Mouse (Mus musculus) erythroblast, adult 5-6 weeks (primary cell): ENCODE results near the gene Ythdf1. TPM values are rescaled to one million over a fixed set of nuclear protein-coding genes. Genes with fewer than 3 reads are reported as not detected.

Experiments used
- ATAC-seq: replicated peaks from 2 replicates; pipeline ENCODE4 v1.8.0; 2016; ENCODE audit warnings: moderate number of reproducible peaks, mild to moderate bottlenecking, moderate TSS enrichment, inconsistent platforms; ENCODE audit not compliant: poor library complexity, low FRiP score, severe bottlenecking
- total RNA-seq, 2 experiments: library from RNA; stranded (forward) in 1 of 2; stranded (reverse) in 1 of 2; fragments of 150-400 nt in 1 of 2; fragments of 200-764, 138-1000 nt in 1 of 2; gene quantifications; 2 replicates each; pipeline versions ENCODE4 v1.2.3 to v1.2.4; 2015 to 2017; ENCODE audit warnings: low replicate concordance in 2 of 2

The Ythdf1 gene
- total RNA-seq, 2 experiments from 2014 or later: 11.8 to 17.3 TPM

DNA sequence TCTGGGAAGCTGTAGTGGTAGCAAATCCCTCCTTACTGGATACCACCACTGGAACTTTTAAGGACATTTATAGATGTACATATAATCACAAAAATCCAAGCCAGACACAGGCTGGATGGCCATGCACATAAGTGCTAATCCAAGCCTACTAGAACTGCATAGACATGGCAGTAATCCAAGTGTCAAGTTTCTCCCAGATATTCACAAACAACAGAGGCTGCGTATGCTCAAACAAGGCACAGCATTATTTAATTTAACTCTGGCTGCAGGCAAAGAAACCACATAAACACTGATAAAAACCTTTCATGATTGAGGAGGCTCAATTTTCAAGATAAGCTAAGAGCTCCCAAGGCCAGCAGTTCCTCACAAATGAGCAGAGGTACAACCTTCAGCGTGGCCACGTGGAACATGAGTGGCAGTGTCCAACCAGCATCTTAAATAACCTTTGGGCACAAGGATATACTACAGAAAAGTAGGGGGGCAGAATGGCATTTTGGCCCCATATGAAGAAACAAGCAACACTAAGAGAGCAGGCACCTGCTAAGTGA, 4.8 kb downstream of the Ythdf1 start:
- ATAC-seq: no peak

DNA sequence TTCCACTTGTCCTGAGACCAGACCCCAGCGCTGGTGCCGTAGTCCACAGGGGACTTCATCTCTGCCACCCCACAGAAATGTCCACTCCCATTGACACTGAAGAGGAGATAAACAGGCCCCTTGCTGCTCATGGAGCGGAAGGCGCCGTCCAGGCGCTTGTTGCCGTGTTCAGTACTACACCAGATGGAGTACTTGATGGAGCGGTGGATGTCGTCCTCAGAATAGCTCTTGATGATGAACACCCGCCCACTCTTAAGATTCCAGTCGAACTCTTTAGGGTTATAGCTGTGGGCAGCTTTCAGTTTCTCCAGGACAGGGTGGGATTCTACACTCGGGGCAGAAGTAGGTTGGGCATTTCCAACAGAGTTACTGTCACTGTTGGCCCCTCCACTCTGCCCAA, 9.8 kb downstream of the Ythdf1 start:
- ATAC-seq: no peak

DNA sequence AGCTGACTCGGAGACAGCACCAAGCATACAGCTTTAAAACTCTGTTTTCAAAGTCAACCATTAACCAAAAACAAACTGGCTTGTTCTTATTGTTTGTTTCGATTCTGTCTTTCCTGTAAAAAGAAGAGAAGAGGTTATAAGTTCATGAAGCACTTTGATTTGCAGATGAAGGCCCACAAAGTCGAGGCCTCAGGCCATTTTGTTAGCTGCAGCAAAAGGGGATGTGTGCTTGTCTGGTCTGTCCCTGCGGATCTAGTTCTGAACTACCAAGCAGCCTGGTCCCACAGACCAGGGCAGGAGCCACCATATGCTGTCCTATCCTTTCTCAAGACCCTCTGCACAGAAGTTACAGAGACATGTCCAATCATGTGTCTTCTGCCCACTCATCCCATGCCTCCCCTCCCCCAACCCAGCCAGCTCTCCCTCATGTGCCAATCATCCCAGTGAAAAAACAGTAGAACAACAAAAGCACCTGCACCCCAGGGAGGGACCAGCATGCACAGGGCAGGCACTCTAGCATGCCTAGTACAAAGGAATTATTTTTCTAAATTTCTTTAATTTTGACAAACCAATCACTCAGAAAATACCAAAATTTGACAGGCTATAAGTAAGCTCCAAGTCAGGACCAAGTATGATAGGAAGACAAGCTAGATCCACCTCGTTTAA, 15.1 kb downstream of the Ythdf1 start:
- no peak for ATAC-seq

DNA sequence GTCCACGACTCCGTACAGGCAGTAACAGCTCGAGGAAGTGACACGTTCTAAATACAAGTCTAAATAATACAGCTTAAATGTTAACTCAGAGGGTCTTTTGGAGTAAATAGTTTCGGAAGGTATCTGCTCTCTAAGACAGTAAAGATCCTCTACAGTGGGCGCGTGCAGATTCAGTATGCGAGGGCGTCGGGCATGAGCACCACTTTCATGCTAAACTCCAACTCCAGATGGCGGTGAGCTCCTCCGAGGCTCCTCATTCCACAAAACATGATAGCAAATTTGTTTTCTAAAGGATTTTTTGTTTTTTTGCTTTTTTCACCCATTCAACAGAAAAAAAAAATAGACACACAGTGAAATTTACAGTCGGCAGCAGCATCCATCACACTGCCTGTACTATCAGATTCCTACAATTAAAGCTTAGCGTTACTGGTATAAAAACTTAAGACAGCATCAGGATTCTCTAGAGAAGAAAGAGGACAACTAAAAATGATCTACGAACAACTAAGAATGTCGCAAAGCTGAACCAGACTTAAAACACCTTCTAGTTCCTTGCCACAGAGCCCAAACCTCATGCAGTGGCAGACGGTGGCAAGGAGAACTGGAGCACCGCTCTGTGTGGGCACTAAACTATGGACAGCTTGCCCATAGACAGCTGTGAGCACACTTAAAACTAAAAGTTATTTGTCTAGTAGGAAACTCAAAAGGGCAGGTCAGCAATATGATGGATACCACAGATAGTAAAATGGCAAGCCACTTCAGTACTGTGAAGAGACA, 16.1 kb downstream of the Ythdf1 start:
- ATAC-seq: no peak

DNA sequence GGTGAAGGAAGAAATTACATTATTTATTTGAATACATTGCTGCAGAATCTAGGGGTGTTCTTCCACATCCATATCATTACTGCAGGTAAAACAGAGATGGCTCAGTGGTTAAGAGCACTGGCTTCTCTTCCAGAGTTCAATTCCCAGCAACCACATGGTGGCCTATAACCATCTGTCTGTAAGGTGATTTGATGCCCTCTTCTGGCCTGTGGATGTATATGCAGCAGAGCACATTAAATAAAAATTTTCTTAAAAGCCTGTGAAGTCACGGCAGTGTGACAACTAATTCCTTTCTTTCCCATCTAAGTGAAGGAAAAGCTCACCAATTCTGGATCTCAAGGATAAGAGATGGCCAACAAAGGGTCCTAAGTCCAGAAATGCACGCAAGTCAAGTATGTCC, 18.7 kb downstream of the Ythdf1 start:
- no peak for ATAC-seq

DNA sequence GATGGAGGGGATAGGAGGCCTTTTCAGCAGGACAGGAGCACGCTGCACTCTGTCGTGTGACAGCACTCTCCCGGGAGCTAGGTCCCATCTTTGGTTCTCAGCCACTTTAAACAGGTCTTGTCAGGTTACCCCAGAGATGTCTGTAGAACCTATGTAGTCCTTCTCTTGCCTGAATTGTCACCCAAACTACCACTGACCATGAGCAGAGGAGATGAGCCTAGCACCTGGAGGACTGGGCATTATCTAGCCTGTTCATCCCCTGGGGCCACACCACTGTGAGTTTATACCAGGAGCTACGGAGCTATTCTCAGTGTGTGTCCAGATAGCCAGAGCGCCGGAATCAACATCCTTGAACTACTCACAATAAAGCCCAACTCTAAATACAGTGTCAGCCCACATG, 22.9 kb downstream of the Ythdf1 start:
- ATAC-seq: no peak

DNA sequence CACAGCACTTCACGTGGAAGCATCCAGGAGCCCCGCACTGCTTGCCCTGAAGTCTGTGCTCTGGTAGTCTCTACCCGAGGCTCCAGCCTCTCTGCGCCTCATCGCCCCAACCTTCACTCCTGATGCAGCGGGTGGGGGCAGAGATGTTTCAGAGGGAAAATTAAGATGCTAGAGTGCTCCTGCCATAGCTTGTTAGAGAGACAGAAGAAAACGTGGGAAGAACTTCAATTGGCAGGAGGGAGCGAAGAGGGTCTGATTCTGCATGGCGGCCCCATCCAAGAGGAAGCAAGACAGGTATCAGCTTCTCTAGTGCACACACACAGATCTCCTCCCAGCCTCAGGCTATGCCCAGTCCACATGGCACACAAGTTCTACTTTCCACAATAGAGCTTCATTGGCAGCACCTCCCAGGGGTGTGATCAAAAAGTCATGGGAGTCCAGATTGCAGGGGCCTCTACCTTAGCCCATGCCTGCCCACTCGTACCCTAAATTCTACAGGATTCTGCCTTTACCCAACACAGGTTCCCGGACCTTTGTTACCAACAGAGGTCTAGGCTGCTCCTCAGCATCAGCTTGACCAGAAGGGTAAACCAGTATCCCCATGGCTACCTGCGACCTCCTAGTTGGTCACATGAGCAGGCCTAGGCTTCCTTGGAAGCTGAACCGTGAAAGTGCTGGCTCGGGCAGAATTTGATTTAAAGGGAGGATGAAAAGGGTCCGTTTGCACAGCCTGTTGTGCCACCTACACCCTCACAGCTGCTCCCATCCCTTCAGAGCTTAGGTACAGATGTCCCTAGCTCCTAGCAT, 23.7 kb downstream of the Ythdf1 start:
- ATAC-seq: no peak

DNA sequence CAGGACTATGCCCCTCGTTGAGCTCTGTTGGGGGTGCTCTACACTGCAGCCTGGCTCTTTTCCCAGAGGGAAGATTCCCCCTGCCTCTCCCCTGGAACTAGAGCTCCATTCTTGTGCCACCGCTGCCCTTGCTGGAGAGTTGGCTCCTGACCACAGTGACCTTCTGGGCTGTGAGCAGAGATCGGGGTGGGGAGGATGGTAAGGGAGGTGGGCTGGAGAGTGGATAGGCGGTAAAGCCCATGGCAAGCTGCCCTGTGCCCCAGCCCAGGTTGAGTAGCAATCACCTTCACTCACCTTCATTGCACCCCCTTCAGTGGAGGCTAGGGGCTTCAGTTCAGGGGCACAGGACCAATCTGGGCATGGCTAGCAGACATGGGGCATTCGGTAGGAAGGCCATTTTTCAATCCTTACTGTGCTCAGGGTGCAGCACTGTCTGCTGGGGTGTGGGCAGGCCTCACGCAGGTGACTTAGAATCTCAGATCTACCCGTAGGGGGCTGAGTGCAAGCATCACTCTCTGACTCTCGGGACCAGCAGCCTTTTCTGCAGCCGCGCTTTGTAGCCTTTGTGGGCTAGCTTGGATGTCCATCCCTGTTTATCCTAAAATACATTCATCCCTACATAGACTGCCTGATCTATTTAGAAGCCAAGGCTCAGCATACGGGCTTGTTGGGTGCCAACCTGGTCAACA, 24.8 kb downstream of the Ythdf1 start:
- ATAC-seq: no peak

DNA sequence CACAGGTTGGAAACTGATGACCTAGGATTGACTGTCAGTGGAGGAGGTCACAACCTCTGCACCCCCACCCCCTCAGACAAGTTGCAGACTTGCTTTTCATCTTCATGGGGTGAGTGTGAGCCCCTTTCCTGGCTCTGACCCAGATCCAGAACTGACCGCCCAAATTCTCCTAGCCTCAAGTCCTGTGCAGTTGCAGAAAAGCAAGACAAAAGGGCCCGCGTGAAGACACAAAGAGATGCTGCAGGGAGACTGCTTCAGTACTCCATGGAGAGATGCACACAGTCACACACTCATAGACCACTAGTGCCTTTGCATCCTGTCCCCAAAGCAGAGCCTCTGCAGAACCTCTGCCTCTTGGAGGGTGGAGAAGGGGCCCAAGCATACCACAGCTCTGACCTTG, 25.4 kb downstream of the Ythdf1 start:
- no peak for ATAC-seq

DNA sequence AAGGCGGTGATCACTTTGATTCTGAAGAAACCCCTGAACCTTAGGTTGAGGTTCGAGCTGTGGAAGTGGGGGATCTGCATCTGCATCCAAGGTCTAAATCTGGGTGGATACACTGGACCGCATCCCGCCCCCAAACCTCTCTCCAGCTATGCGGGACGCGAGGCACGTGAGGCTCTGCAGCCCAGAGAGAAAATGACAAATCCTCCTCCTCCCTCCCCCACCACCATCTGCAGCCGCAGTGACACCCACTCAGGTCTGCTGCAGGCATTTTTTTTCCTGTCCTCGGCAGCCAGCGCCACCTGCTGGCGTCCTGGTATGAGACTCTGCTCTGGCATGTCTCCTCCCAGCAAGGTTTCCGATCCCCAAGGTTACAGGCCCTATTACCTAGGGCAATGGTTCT, 26.0 kb downstream of the Ythdf1 start:
- peak; percentile 64 for ATAC-seq

DNA sequence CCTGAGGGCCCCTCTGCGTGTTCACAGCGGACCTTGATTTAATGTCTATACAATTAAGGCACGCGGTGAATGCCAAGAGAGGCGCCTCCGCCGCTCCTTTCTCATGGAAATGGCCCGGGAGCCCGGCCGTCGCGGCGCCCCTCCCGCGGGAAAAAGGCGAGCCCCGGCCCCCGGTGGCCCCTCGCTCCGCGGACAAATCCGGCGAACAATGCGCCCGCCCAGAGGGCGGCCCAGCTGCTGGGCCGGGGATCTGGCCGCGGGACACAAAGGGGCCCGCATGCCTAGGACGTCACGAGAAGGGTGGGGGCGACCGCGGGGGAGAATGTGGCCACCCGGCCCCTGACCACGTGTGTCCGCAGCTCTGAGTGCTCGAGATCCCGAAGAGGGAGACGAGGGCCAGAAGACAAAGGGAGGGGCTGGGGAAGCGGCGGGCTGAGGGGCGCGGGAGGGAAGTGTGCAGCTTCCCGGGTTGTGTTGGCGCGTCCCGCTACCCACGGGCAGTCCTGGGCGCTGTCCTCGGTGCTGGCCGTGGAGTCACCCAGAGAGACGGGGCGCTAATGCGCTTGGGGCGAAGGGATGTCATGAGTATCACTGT, 26.6 kb downstream of the Ythdf1 start:
- no peak; the same call in 1 of the 2 replicates for ATAC-seq

DNA sequence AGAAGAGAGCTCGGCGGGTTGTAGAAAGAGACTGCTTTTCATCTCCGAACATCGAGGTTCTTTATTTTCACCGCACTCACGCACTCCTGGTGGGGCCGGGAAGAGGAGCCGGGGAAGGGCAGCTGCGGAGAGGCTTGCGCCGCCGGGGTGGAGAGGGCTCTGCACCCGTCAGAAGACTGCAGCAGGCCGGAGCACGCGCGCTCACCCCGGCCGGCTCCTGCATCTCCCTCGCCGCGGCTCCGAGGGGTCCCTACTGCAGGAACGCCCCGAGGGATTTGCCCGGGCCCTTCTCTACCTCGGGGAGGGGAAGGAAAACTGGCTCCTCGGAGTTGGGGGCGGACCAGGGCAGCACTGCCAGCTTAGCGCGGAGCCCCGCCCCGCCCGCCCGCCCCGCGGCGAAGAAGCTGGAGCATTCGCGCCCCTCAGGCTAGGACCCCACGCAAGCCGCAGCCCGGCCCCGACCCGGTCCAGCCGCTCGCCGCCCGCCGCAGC, 27.2 kb downstream of the Ythdf1 start:
- no peak for ATAC-seq

DNA sequence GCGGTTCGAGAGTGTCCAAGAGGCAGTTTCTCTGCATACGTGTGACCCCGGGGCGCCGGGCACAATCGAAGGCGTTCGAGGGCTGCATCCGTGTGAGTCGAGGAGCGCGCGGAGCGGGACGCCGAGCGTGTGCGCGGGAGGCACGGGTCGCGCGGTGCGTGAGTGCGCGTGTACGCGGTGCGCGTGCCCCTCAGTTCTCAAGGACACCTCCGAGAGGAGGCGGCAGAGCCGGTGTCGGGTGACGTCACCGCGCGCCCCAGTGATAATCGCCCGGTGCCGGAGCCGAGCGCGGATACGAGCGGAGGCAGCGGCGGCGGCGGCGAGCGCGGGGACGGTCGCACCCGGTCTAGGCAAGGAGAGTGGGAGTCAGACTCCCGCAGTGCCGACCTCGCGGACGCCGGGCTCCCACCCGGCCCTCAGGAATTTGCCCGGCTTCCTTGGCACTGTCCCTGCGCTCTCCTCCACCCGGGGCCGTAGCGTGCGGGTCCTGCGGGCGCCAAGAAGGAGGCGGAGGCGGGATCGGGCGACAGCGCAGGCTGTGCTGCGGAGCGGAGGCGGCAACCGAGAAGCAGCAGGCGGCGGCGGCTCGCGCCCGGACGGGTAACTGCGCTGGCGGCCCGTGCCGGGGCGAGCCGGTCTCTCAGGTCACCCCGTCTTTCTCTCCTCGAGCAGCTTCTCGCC, 27.8 kb downstream of the Ythdf1 start:
- no peak for ATAC-seq

DNA sequence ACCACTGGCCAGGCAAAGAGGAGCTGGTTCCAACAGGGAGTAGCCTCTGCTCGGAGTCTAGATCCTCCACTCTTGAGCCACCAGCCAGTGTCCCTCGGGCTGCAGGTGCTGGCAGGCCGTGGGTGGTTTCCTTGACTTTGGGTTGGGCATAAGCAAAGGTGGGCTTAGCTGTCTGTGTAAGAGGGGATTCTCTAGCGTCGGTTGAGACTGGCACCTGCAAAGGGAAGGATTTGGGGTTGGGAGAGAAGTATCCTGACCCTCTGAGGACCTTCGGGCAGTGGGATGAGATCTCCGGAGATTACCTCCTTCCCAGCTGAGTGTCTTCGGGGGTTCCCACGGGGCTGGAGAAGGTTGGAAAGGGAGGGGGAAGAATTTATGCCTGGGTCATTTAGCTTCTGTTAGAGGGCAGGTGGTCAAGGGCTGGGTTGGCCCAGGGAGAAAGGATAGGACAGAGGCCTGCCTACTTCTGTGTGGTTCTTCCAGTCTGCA, 28.9 kb downstream of the Ythdf1 start:
- no peak for ATAC-seq

DNA sequence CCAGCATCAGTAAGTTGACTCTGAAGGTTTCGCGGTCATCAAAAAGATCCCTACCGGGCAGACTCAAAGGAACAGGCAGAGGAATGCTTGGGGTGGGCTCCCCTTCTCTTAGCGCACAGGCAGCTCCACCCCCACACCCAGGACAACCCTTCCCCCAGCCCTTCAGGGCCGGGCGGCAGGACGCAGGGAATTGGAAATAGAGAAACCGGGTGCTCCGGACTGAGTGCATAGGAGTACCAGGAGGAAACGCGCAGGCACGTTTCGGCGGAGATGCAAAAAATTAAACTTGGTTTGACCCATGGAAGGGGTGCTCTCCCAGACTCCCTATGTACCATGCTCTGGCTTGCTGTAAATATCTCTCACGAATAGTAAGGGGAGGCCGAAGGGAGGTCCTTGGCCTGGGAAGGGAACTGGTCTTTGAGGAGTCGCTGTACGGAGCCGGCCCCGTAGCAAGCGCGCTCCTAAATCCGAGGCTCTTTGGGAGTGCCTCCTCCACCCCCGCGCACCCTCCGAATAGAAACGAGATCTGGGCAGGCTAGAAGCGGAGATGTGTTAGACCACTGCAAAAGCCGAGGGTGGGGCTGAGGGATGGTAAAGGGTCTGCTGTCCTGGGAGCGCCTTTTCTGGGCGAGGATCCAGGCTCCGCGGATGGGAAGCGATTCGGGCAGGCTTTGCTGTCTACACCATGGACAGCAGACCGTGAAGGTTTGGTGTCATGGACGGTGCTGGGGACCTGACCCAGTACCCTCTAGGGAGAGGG, 29.5 kb downstream of the Ythdf1 start:
- ATAC-seq: no peak

DNA sequence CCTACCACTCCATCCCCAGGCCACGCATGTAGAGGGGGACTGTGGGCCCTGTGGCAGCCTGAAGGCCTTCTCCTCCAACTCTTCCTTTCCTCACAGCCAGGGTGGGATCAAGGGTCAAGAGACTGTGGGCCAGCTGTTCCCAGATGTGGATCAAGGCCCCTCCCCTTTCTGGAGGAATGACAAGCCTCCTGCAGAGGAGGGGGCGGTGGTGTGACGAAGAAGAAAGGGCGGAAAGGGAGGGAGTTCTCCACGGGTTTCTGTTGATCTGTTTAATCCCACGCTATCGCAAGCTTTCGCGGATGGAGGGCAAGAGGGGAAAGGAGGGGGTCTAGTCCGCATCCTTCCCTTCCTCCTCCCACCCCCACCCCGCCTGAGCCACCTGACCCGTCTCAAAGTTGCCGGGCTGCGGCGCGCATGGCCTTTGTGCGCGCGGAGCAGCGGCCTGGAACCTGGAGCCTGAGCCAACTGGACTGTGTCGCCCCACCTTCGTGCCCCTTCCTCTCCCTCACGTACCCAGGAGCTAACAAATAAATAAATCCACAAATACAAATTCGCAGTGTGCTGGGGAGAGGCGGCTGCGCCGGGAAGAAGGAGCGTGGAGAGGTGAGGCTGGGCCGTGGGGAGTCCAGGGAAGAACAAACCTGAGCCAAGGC, 30.2 kb downstream of the Ythdf1 start:
- no peak for ATAC-seq

DNA sequence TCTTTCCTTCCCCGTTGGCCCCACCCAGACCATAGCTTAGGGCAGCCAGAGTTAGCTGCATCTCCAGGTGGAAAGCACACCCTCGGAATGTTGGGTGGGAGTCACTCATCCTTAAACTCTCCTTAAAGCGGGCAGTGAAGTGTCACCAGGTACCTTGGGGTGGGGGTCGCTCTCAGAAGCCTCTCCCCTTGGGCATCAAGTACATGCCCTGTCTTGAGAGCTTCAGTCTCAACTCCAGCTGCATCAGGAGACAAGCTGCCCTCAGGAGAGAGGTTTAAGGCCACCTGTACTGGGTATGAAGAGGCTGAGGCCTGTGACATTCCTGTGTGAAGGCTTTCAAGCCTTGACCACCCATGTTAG, 30.8 kb downstream of the Ythdf1 start:
- no peak for ATAC-seq
